Mouse (Mus musculus) spleen, adult 2 months (tissue): ENCODE results near the gene Olfr130.

Source experiments
- CTCF ChIP-seq: fragments of 200-500 bp; IDR thresholded peaks from 2 replicates; pipeline ENCODE4 v1.5.1; 2011; ENCODE audit warnings: mild to moderate bottlenecking, inconsistent platforms; ENCODE audit not compliant: insufficient read depth, insufficient read length, insufficient replicate concordance; ENCODE audit errors: extremely low read depth
- POLR2A ChIP-seq: fragments of 200-500 bp; IDR thresholded peaks from 2 replicates; pipeline ENCODE4 v1.6.1; 2011; ENCODE audit warnings: low read depth, low read length, inconsistent platforms

- TF ChIP-seq CTCF (no peak), POLR2A (no peak)
Measured at GRCm38 (mm10) chr17:38088593-38088992, 24.9 kb downstream of the Olfr130 start, which contains the start of gene Olfr131.
